Mouse (Mus musculus) ovary, postnatal 36 days (tissue): Measurements from ENCODE around the gene Msto1.
"Not testable (repeated sequence)": the region's sequence is repeated elsewhere in the genome, so short reads cannot be mapped to it uniquely, and the experiment has no call there.

ENCODE experiments used
- DNase-seq: peaks from one replicate; pipeline ENCODE4 v3.0.0; 2022; ENCODE audit warnings: low spot score, mixed read lengths

Msto1 gene

DNA sequence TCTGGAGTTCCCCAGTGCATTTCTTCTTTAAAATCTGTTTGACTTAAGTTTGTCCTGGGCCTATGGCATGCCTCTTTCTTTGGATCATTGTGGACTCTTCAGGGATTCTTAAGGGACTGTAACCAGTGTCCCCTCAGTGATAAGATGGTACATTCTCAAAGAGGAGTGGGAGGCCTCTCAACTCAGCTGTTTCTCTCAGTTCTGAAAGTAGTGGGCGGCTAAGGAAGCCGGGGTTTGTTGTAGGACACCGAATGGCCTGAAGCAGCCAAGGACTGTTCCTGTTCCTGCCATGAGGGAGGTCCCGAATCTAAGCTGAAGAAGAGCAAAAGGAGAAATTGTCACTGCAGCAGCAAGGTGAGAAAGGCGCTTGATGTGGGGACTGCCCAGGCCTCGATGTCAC, 8.6 kb downstream of the Msto1 start:
- no peak for DNase-seq

DNA sequence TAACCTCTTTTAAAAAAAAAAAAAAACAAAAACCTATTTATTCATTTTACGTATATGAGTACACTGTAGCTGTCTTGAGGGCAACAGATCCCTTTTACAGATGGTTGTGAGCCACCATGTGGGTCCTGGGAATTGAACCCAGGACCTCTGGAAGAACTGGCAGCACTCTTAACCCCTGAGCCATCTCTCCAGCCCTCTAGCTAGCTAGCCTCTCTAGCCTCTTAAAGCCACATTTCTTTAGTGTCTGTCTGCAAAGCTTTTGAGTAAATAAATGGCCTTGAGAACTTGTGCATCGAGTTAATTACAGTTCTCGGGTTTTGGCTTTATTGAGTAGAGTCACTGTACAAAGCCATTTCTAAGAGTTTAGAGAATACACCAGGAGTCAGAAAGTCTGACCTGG, 9.0 kb downstream of the Msto1 start:
- no peak for DNase-seq

DNA sequence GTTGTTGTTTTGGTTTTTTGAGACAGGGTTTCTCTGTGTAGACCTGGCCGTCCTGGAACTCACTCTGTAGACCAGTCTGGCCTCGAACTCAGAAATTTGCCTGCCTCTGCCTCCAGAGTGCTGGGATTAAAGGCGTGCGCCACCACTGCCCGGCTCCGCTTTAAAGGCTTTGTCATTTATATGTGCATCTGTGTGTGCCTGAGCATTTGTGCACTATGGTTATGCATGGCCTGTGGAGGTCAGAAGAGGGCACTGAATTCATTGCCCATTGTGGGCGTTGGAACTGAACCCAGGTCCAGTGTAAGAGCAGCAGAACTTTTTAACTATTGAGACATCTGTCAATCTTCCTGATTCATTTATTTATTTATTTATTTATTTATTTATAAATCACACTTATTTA, 20.8 kb downstream of the Msto1 start:
- DNase-seq = not testable (repeated sequence)

GRCm38 (mm10) chr3:88882536-88882935, 31.3 kb downstream of the Msto1 start:
- DNase-seq = not testable (repeated sequence)

GRCm38 (mm10) chr3:88868449-88868848, 45.4 kb downstream of the Msto1 start:
- not testable (repeated sequence) for DNase-seq

DNA sequence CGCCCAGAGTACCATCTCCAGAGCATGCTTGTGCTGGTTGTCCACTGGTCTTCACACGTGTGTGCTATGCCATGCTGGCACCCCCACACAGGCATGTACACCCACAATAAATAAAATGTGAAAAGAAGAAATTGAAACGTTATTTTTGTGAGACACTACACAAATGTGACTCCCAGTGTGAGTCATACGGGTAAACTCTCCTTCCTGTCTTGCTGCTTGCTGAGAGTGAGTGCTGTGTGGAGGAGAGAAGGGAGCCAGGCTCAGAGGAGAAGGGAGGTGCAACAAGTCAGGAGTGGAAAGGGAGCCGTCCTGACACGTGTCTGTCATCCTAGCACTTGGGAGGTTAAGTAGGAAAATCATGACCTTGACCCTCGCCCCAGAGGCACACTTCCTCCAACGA, 46.6 kb downstream of the Msto1 start:
- DNase-seq = not testable (repeated sequence)

GRCm38 (mm10) chr3:88866735-88867134, 47.1 kb downstream of the Msto1 start:
- DNase-seq = not testable (repeated sequence)

- DNase-seq = no peak
Measured at GRCm38 (mm10) chr3:88862129-88862528, 51.7 kb downstream of the Msto1 start.

- no peak for DNase-seq
Measured at GRCm38 (mm10) chr3:88855837-88856236, 58.0 kb downstream of the Msto1 start.
